In genomic region chr11:97284854-97285253, GRCm38 (mm10) we compare ENCODE assay signal across 20 mouse cellular contexts.
"Had no signal": no experiment of that assay in that cellular context is flagged by ENCODE, and none has a peak within 500 bp of the region (broad histone marks: within the 10 kb centered on the region; RNA-seq: fewer than 3 reads in every experiment).

No protein-coding gene starts in this region.

- H3K4me3 ChIP-seq: lung, embryonic 15.5 days; midbrain, embryonic 10.5 days; midbrain, embryonic 12.5 days; myocyte; neural tube, embryonic 13.5 days; neural tube, embryonic 15.5 days had no signal

- DNase-seq: lung, adult 2 months; lung, postnatal 4 days; midbrain, embryonic 14.5 days; retina, postnatal 1 day; right cerebral cortex, adult 18-20 months; right cerebral cortex, postnatal 25 days; right cerebral cortex, postnatal 4 days; spleen, adult 18-20 months; thymus, adult 18-20 months; thymus, postnatal 14 days; thymus, postnatal 36 days had no signal

- ATAC-seq: lung, postnatal 0 days; midbrain, embryonic 16.5 days had no signal

- H3K27ac ChIP-seq: liver, embryonic 14.5 days; lung, embryonic 15.5 days; midbrain, embryonic 10.5 days; midbrain, embryonic 12.5 days; neural tube, embryonic 13.5 days; neural tube, embryonic 15.5 days had no signal

- H3K4me2 ChIP-seq: lung, embryonic 15.5 days; midbrain, embryonic 12.5 days; neural tube, embryonic 13.5 days; neural tube, embryonic 15.5 days had no signal

- H3K36me3 ChIP-seq: lung, embryonic 15.5 days; midbrain, embryonic 10.5 days; midbrain, embryonic 12.5 days; neural tube, embryonic 13.5 days; neural tube, embryonic 15.5 days had no signal

- H3K9ac ChIP-seq: liver, embryonic 14.5 days; lung, embryonic 15.5 days; midbrain, embryonic 12.5 days; neural tube, embryonic 13.5 days; neural tube, embryonic 15.5 days had no signal

- H3K9me3 ChIP-seq: lung, embryonic 15.5 days; midbrain, embryonic 10.5 days; midbrain, embryonic 12.5 days; neural tube, embryonic 13.5 days; neural tube, embryonic 15.5 days had no signal

- H3K27me3 ChIP-seq: lung, embryonic 15.5 days; midbrain, embryonic 12.5 days; neural tube, embryonic 13.5 days; neural tube, embryonic 15.5 days had no signal
